Mouse (Mus musculus) limb, embryonic 14.5 days (tissue): Measurements from ENCODE around the gene Hus1b. TPM values are rescaled to one million over a fixed set of nuclear protein-coding genes. Genes with fewer than 3 reads are reported as not detected.

Source experiments
- ATAC-seq: fragments of 200-750 bp; cut with Nextera tagmentation; 2 replicates; pipeline ENCODE4 v1.8.0; 2017; ENCODE audit warnings: low read depth, moderate number of reproducible peaks, moderate TSS enrichment; ENCODE audit not compliant: low FRiP score
- DNase-seq: peaks from one replicate; pipeline ENCODE4 v3.0.0-alpha.2; 2015; ENCODE audit warnings: low spot score
- H3K27ac ChIP-seq: fragments of 300-500 bp; sonication (generic); replicated peaks from 2 replicates; pipeline ENCODE4 v1.5.1; 2014; ENCODE audit warnings: low read depth, mild to moderate bottlenecking, low read length, moderate library complexity, mixed read lengths
- H3K27me3 ChIP-seq: fragments of 300-500 bp; sonication (generic); 2 replicates; pipeline ENCODE4 v1.6.1; 2014; ENCODE audit warnings: low read length, mixed read lengths; ENCODE audit not compliant: control insufficient read depth, insufficient read depth
- H3K36me3 ChIP-seq: fragments of 300-500 bp; sonication (generic); 2 replicates; pipeline ENCODE4 v1.6.1; 2014; ENCODE audit warnings: mild to moderate bottlenecking, low read length, moderate library complexity, mixed read lengths; ENCODE audit not compliant: control insufficient read depth, insufficient read depth
- H3K4me1 ChIP-seq: fragments of 300-500 bp; sonication (generic); 2 replicates; pipeline ENCODE4 v1.6.1; 2014; ENCODE audit warnings: antibody characterized with exemption, low read length, mixed read lengths; ENCODE audit not compliant: control insufficient read depth, insufficient read depth
- H3K4me2 ChIP-seq: fragments of 300-500 bp; sonication (generic); replicated peaks from 2 replicates; pipeline ENCODE4 v1.6.1; 2014; ENCODE audit warnings: low read depth, mild to moderate bottlenecking, low read length, moderate library complexity; ENCODE audit not compliant: severe bottlenecking
- H3K4me3 ChIP-seq: fragments of 300-500 bp; sonication (generic); replicated peaks from 2 replicates; pipeline ENCODE4 v1.5.1; 2014; ENCODE audit warnings: low read length
- H3K9ac ChIP-seq: fragments of 300-500 bp; sonication (generic); 2 replicates; pipeline ENCODE4 v1.6.1; 2014; ENCODE audit warnings: mild to moderate bottlenecking, low read depth, low read length, moderate library complexity; ENCODE audit not compliant: severe bottlenecking
- H3K9me3 ChIP-seq: fragments of 300-500 bp; sonication (generic); 2 replicates; pipeline ENCODE4 v1.6.1; 2016; ENCODE audit warnings: low read length; ENCODE audit not compliant: control insufficient read depth
- POLR2A ChIP-seq: fragments of 200-500 bp; IDR thresholded peaks from 2 replicates; pipeline ENCODE4 v1.8.0; 2012; ENCODE audit warnings: inconsistent platforms, mild to moderate bottlenecking, moderate library complexity, borderline replicate concordance; ENCODE audit not compliant: insufficient read depth, insufficient read length; ENCODE audit errors: extremely low read depth
- WGBS: fragments of 180-500 bp; shearing (Covaris S2); extraction: QIAGEN DNeasy Blood & Tissue Kit; methylation state at CpG from one replicate; pipeline ENCODE4 v1.1.7; 2014; 5-methylcytosine and 5-hydroxymethylcytosine counted together
- polyA plus RNA-seq, 2 experiments: library from polyadenylated mRNA; depleted of rRNA in 1 of 2; stranded (reverse) in 1 of 2; unstranded in 1 of 2; fragments of >200 nt; fragmentation: Nextera tagmentation in 1 of 2; extraction: Ambion mirVana in 1 of 2; gene quantifications; 2 replicates each; pipeline versions ENCODE4 v1.2.1 to v1.2.3; 2012 to 2014

Hus1b gene
- polyA plus RNA-seq, 2 experiments = 0.21 TPM

GRCm38 (mm10) chr13:30987686-30988085 lies 40.1 kb upstream of the Hus1b start:
- 78% methylated on average over 2 of the region's 2 CpGs for WGBS
- H3K9me3 ChIP-seq = no peaks in the 10 kb centered on the region
- no peak overlapping the region for H3K4me2 ChIP-seq
- no peaks in the 10 kb centered on the region for H3K27me3 ChIP-seq
- H3K36me3 ChIP-seq = no peaks in the 10 kb centered on the region
- ATAC-seq (no peak), DNase-seq (no peak)
- H3K4me3 ChIP-seq = no peak overlapping the region
- H3K27ac ChIP-seq = no peak overlapping the region
- no peak overlapping the region for H3K9ac ChIP-seq
- no peak for TF ChIP-seq POLR2A
- H3K4me1 ChIP-seq = peaks cover 12% of the 10 kb centered on the region

- no peak overlapping the region for H3K4me3 ChIP-seq
- H3K27me3 ChIP-seq = no peaks in the 10 kb centered on the region
- H3K27ac ChIP-seq = no peak overlapping the region
- no peaks in the 10 kb centered on the region for H3K9me3 ChIP-seq
- peaks cover 12% of the 10 kb centered on the region for H3K4me1 ChIP-seq
- DNase-seq (no peak), ATAC-seq (no peak)
- no peak overlapping the region for H3K9ac ChIP-seq
- no peak overlapping the region for H3K4me2 ChIP-seq
- no peak for TF ChIP-seq POLR2A
- 70% methylated on average over 10 of the region's 10 CpGs for WGBS
- H3K36me3 ChIP-seq = no peaks in the 10 kb centered on the region
These were observed 39.4 kb upstream of the Hus1b start for GRCm38 (mm10) chr13:30986934-30987455.

GRCm38 (mm10) chr13:30985598-30986466 lies 38.3 kb upstream of the Hus1b start:
- TF ChIP-seq POLR2A = no peak
- no peaks in the 10 kb centered on the region for H3K27me3 ChIP-seq

GRCm38 (mm10) chr13:30985275-30985597 lies 37.7 kb upstream of the Hus1b start:
- peak overlapping the region; percentile 30 for H3K4me3 ChIP-seq
- 12% methylated on average over 13 of the region's 13 CpGs for WGBS
- no peaks in the 10 kb centered on the region for H3K27me3 ChIP-seq
- peaks cover 12% of the 10 kb centered on the region for H3K4me1 ChIP-seq
- no peaks in the 10 kb centered on the region for H3K9me3 ChIP-seq
- peak overlapping the region; percentile 44 for H3K9ac ChIP-seq
- H3K27ac ChIP-seq = peak overlapping the region; percentile 15
- TF ChIP-seq POLR2A = no peak
- peak overlapping the region; percentile 56 for H3K4me2 ChIP-seq
- H3K36me3 ChIP-seq = no peaks in the 10 kb centered on the region
- DNase-seq (no peak), ATAC-seq (no peak)

More at GRCm38 (mm10) chr13:30985598-30986466, 38.3 kb upstream of the Hus1b start:
- H3K4me2 ChIP-seq = peak overlapping the region; percentile 56
- peak overlapping the region; percentile 44 for H3K9ac ChIP-seq
- WGBS = 11% methylated on average over 27 of the region's 27 CpGs
- H3K36me3 ChIP-seq = no peaks in the 10 kb centered on the region
- peak overlapping the region; percentile 15 for H3K27ac ChIP-seq
- H3K4me3 ChIP-seq = peak overlapping the region; percentile 30
- peak; percentile 73 for ATAC-seq
- peak; percentile 51 for DNase-seq
- H3K4me1 ChIP-seq = peaks cover 12% of the 10 kb centered on the region
- H3K9me3 ChIP-seq = no peaks in the 10 kb centered on the region

GRCm38 (mm10) chr13:30981666-30982065 lies 34.1 kb upstream of the Hus1b start:
- H3K9me3 ChIP-seq = no peaks in the 10 kb centered on the region
- DNase-seq (peak; percentile 29), ATAC-seq (no peak)
- H3K27me3 ChIP-seq = no peaks in the 10 kb centered on the region
- H3K36me3 ChIP-seq = no peaks in the 10 kb centered on the region
- H3K9ac ChIP-seq = no peak overlapping the region
- TF ChIP-seq POLR2A = no peak
- H3K4me3 ChIP-seq = no peak overlapping the region
- no peak overlapping the region for H3K4me2 ChIP-seq
- peaks cover 17% of the 10 kb centered on the region for H3K4me1 ChIP-seq
- WGBS = 61% methylated on average over 1 of the region's 1 CpGs
- H3K27ac ChIP-seq = no peak overlapping the region
